Mouse (Mus musculus) neural tube, embryonic 12.5 days (tissue): ENCODE measurements around the gene Prune1. TPM values are rescaled to one million over a fixed set of nuclear protein-coding genes. Genes with fewer than 3 reads are reported as not detected.

Experiments used
- ATAC-seq: fragments of 200-750 bp; cut with Nextera tagmentation; 2 replicates; pipeline ENCODE4 v1.8.0; 2017; ENCODE audit warnings: low read depth, mild to moderate bottlenecking, moderate TSS enrichment, moderate library complexity; ENCODE audit not compliant: low FRiP score
- H3K27ac ChIP-seq: fragments of 300-500 bp; sonication (generic); 2 replicates; pipeline ENCODE4 v1.5.1; 2016
- H3K27me3 ChIP-seq: fragments of 300-500 bp; sonication (generic); replicated peaks from 2 replicates; pipeline ENCODE4 v1.6.1; 2016; ENCODE audit warnings: mild to moderate bottlenecking
- H3K36me3 ChIP-seq: fragments of 300-500 bp; sonication (generic); 2 replicates; pipeline ENCODE4 v1.6.1; 2016; ENCODE audit warnings: mild to moderate bottlenecking
- H3K4me1 ChIP-seq: fragments of 300-500 bp; sonication (generic); 2 replicates; pipeline ENCODE4 v1.6.1; 2016
- H3K4me2 ChIP-seq: fragments of 300-500 bp; sonication (generic); replicated peaks from 2 replicates; pipeline ENCODE4 v1.6.1; 2016; ENCODE audit warnings: mild to moderate bottlenecking
- H3K4me3 ChIP-seq: fragments of 300-500 bp; sonication (generic); 2 replicates; pipeline ENCODE4 v1.5.1; 2016
- H3K9ac ChIP-seq: fragments of 300-500 bp; sonication (generic); 2 replicates; pipeline ENCODE4 v1.6.1; 2016; ENCODE audit warnings: mild to moderate bottlenecking
- H3K9me3 ChIP-seq: fragments of 300-500 bp; sonication (generic); 2 replicates; pipeline ENCODE4 v1.6.1; 2016; ENCODE audit warnings: mild to moderate bottlenecking
- WGBS: fragments of 180-500 bp; shearing (Covaris S2); methylation state at CpG from one replicate; pipeline ENCODE4 v1.1.7; 2016; 5-methylcytosine and 5-hydroxymethylcytosine counted together
- polyA plus RNA-seq: library from polyadenylated mRNA; unstranded; fragments of >200 nt; fragmentation: Nextera tagmentation; extraction: Ambion mirVana; gene quantifications from 2 replicates; pipeline ENCODE4 v1.2.1, GENCODE M21; 2016

Prune1 gene
- polyA plus RNA-seq, 1 experiment from 2014 or later = 36.1 TPM

DNA sequence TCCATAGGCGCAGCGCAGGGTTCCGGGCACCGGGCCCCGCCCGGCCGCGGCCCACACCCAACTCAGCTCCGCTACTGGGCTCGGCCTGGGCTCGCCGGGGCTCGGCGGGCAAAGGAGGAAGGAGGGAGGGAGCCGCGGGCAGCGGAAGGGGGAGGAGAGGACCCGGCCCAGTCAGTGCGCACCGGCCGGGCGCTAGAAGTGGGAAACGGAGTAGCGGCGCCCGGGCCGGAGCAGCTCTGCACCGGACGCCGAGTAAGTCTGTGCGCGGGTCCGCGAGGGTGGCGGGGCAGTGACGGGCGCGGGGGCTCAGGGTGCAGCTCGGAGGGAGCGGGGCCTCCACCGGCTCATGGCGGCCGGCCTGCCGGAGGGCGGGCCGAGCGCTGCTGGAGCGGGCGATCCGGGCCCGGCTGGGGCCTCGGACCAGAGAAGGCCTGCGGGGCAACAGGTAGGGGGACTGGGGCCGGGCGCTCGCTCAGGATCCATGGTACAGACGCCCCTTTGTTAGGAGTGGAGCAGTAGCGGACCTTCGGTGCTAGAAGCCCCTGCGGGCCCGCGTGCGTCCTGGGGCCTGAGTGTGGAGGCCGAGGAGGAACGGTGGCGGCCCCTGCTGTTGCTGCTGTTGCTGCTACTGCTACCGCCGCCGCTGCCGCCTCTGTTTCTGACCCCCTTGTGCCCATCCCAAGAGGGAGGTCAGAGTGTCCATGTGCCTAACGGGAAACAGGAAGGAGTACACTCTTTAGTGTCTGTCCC is 33.4 kb upstream of the Prune1 start:
- ATAC-seq = peak; percentile 93
- Histone ChIP-seq H3K9ac (peak overlapping the region; percentile 93), H3K4me3 (peak overlapping the region; percentile 87), H3K27ac (peak overlapping the region; percentile 72), H3K4me2 (peak overlapping the region; percentile 76), H3K36me3 (peaks cover 5% of the 10 kb centered on the region), H3K4me1 (peaks cover 27% of the 10 kb centered on the region), H3K27me3 (no peaks in the 10 kb centered on the region), H3K9me3 (no peaks in the 10 kb centered on the region)
- whole genome bisulfite sequencing = under 1% methylated on average over 71 of the region's 71 CpGs

DNA sequence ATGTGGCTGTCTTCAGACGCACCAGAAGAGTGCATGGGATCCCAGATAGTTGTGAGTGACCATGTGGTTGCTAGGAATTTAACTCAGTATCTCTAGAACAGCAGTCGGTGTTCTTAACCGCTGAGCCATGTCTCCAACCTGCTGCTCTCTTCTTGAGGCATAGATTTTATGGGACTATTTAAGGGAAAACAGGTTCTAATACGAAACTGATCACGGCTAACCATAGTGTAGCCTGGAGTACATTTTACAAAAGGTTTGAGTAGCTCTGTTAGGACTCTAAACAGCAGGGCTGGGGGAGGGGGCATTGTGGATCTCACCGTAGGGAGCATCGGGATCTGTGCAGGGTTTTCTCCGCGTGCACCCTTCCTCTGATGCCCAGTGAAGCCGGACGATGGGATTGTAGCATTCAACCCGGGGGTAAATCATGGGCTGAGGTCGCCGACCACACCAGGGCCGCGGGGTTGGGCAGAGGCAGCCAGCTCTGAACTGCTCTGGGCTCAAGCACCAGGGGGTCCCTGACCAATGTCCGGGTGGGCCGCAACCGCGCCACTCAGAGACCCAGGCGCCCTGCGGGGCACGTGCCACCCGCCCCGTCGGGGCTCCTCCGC is 32.7 kb upstream of the Prune1 start, which contains the start of gene Cers2:
Gene Cers2, plus strand, starts transcription at position 306 of the 608 bp plus-strand sequence.
- Histone ChIP-seq H3K36me3 (no peaks in the 10 kb centered on the region; the same call in 1 of the 2 replicates), H3K4me2 (peak within 1 kb of the TSS; percentile 76), H3K9ac (peak within 1 kb of the TSS; percentile 93), H3K27ac (peak within 1 kb of the TSS; percentile 72), H3K4me3 (peak within 1 kb of the TSS; percentile 87), H3K4me1 (peaks cover 27% of the 10 kb centered on the region), H3K27me3 (no peaks in the 10 kb centered on the region), H3K9me3 (no peaks in the 10 kb centered on the region)
- 2% methylated on average over 27 of the region's 27 CpGs for WGBS
- no peak; the same call in 1 of the 2 replicates for ATAC-seq

DNA sequence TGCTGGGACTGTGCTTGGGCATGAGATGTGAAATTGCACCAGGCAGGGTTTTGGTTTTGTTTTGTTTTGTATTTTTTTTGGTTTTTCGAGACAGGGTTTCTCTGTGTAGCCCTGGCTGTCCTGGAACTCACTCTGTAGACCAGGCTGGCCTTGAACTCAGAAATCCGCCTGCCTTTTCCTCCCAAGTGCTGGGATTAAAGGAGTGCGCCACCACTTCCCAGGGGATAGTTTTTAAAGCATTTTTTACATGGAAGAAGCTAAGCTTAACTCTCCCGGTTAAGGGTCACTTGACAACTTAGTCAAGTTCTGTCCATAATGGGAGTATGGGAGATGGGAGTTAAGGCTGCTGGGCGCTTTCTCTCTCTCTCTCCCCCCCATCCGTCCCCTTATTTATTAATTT is 32.2 kb upstream of the Prune1 start:
- Histone ChIP-seq H3K36me3 (no peaks in the 10 kb centered on the region; the same call in 1 of the 2 replicates), H3K9ac (peak overlapping the region; percentile 93; the same call in 1 of the 2 replicates), H3K9me3 (no peaks in the 10 kb centered on the region), H3K4me1 (peaks cover 26% of the 10 kb centered on the region), H3K27me3 (no peaks in the 10 kb centered on the region), H3K4me2 (peak overlapping the region; percentile 76), H3K27ac (no peak overlapping the region), H3K4me3 (no peak overlapping the region)
- WGBS = 60% methylated on average over 6 of the region's 6 CpGs
- no peak for ATAC-seq

DNA sequence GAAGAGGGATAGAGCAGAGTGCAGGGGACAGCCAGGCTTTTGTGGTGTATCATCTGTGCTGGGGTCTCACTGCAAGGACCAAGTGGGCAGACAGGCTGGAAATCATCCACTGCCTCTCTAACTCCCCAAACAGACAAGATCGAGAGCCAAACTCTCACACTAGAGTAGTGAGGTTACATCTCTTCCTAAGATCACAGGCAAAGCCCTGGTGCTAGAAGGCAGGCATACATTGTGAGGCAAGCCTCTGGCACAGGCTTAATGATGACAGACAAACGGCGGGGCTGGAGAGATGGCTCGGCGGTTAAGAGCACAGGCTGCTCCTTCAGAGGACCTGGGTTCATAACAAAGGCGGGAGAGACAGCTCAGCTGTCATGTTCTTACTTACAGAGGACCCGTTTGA is 31.6 kb upstream of the Prune1 start:
- Histone ChIP-seq H3K9me3 (no peaks in the 10 kb centered on the region), H3K4me2 (0 out of 2 replicates have a peak overlapping the region, but pooled peaks have one; percentile 7), H3K4me1 (peaks cover 20% of the 10 kb centered on the region), H3K27ac (no peak overlapping the region), H3K4me3 (no peak overlapping the region), H3K36me3 (no peaks in the 10 kb centered on the region), H3K9ac (no peak overlapping the region), H3K27me3 (no peaks in the 10 kb centered on the region)
- ATAC-seq = no peak
- WGBS = 44% methylated on average over 7 of the region's 7 CpGs

DNA sequence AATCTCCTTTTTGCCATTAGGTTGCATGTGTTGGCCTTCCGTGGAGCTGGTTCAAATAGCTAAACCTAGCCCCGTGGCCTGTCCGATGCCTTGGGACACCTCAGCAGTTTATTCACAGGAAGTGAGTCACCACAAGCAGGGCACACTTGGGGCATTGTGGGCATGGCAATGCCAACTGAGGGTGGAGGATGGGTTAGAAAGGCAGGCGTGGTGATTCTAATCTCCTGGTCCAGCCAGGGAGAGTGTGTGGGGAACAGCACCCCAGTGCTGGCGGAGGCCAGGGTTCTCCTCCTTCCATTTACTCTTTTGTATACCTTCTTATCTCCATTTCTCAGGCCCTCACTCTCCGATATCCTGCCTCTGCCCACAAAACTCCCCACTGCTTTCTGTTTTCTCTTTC is 30.7 kb upstream of the Prune1 start:
- ATAC-seq = no peak
- H3K36me3 ChIP-seq = no peaks in the 10 kb centered on the region
- H3K9me3 ChIP-seq = no peaks in the 10 kb centered on the region
- H3K4me2 ChIP-seq = no peak overlapping the region
- 81% methylated on average over 6 of the region's 6 CpGs for WGBS
- H3K27ac ChIP-seq = no peak overlapping the region
- no peaks in the 10 kb centered on the region for H3K27me3 ChIP-seq
- H3K4me3 ChIP-seq = no peak overlapping the region
- peaks cover 17% of the 10 kb centered on the region for H3K4me1 ChIP-seq
- H3K9ac ChIP-seq = no peak overlapping the region

DNA sequence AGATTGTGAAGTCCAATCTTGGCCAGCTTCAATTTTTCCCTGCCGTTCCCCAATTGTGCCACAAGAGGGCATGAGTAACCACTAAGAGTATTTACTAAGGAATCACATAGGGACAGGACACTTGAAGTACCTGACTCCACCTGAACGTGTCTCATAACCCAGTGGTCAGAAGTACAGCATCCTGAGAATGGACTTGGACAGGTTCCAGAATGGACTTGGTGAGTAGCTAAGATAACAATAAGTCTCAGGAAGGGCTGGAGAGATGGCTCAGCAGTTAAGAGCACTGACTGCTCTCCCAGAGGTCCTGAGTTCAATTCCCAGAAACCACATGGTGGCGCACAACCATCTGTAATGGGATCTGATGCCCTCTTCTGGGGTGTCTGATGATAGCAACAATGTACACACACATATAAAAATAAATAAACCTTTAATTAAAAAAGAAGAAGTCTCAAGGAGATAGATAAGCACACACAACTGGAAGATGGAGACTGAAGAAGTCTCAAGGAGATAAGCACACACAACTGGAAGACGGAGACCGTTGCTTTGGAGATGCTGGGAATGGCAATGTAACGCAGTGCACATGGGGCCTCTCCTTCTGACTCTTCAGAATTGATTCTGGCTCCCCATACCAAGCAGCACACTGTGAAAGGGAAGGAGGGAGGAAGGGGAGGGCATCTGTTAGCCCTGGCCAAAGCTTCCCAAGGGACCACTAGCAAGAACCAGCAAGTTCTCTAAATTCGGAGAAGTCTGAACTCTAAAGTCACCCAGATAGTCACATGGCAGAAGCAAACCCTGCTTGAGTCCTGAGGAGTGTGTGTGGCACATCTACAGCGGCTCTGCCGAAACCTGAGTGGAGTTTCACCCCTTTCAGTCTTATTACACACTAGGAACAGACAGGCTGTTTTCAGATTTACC is 29.3 kb upstream of the Prune1 start:
- no peak overlapping the region for H3K9ac ChIP-seq
- H3K36me3 ChIP-seq = no peaks in the 10 kb centered on the region
- no peaks in the 10 kb centered on the region for H3K9me3 ChIP-seq
- H3K27me3 ChIP-seq = no peaks in the 10 kb centered on the region
- ATAC-seq = no peak
- no peak overlapping the region for H3K4me2 ChIP-seq
- H3K4me3 ChIP-seq = no peak overlapping the region
- no peak overlapping the region for H3K27ac ChIP-seq
- peaks cover 6% of the 10 kb centered on the region for H3K4me1 ChIP-seq
- WGBS = 70% methylated on average over 9 of the region's 9 CpGs

DNA sequence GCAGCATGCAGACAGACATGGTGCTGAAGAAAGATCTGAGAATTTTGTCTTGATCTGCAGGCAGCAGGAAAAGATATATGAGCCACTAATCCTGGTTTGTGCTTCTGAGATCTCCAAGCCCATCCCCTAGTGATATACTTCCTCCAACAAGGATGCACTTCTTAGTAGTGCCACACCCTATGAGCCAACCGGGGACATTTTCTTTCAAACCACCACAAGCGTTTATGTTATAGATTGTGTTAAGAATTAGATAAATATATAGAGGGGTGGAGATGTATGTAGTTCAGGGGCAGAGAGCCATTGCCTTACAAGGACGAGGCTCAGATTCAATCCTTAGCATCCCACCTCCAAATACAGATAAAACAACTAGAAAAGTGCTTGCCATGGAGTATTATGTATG is 28.6 kb upstream of the Prune1 start:
- WGBS = 68% methylated on average over 3 of the region's 3 CpGs
- Histone ChIP-seq H3K27me3 (no peaks in the 10 kb centered on the region), H3K9me3 (no peaks in the 10 kb centered on the region), H3K36me3 (0 out of 2 replicates have a peak, but pooled peaks cover 2% of the 10 kb centered on the region), H3K27ac (no peak overlapping the region), H3K4me1 (no peaks in the 10 kb centered on the region), H3K9ac (no peak overlapping the region), H3K4me3 (no peak overlapping the region), H3K4me2 (no peak overlapping the region)
- ATAC-seq = no peak

DNA sequence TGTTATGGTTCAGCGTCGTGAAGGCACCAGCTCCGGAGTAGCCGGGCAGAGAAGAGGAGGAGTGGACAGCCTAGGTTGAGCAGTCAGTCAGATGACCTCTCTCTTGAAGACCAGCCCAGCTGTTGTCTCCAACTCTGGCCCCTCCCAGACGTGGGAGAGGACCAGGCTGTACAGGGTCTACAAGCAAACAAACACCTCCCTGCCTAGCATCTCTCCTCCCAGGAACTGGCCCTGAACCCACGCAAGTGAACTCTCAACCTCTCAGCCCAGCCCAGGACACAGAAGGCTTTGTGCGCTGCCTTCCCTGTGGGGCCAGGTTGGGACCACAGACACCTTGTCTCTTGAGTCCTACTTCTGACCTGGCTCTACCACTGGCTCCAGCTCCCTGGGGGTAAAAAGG is 25.2 kb upstream of the Prune1 start, which contains the start of gene Anxa9:
Gene Anxa9, minus strand, starts transcription at position 77 of the 400 bp plus-strand sequence.
- H3K36me3 ChIP-seq = 0 out of 2 replicates have a peak, but pooled peaks cover 2% of the 10 kb centered on the region
- WGBS = 70% methylated on average over 7 of the region's 7 CpGs
- no peaks in the 10 kb centered on the region for H3K4me1 ChIP-seq
- no peak within 1 kb of the TSS for H3K9ac ChIP-seq
- no peaks in the 10 kb centered on the region for H3K9me3 ChIP-seq
- H3K4me3 ChIP-seq = no peak within 1 kb of the TSS
- ATAC-seq = no peak
- no peaks in the 10 kb centered on the region for H3K27me3 ChIP-seq
- H3K4me2 ChIP-seq = no peak within 1 kb of the TSS
- no peak within 1 kb of the TSS for H3K27ac ChIP-seq

DNA sequence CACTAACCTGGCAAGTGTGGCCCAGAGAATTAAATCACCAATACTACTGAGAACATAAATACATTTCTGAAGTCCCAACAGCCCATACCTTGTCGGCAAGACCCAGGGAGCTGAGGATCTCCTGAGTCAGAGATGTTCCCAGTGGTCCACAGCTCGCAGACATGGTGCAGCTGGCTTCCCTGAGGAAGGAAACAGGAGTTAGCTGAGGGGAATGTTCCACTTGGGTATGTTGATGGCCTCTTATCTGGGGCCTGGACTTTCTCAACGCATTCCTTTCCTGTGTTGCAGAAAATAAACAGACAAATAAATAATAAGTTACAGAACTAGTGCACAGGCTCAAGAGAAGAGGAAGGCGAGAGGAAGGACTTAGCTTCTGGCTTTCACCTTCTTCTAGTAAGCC is 24.4 kb upstream of the Prune1 start:
- no peaks in the 10 kb centered on the region for H3K27me3 ChIP-seq
- no peak for ATAC-seq
- H3K27ac ChIP-seq = no peak overlapping the region
- H3K36me3 ChIP-seq = 0 out of 2 replicates have a peak, but pooled peaks cover 2% of the 10 kb centered on the region
- H3K4me2 ChIP-seq = no peak overlapping the region
- 87% methylated on average over 4 of the region's 4 CpGs for WGBS
- no peaks in the 10 kb centered on the region for H3K4me1 ChIP-seq
- H3K9me3 ChIP-seq = no peaks in the 10 kb centered on the region
- no peak overlapping the region for H3K9ac ChIP-seq
- H3K4me3 ChIP-seq = no peak overlapping the region

DNA sequence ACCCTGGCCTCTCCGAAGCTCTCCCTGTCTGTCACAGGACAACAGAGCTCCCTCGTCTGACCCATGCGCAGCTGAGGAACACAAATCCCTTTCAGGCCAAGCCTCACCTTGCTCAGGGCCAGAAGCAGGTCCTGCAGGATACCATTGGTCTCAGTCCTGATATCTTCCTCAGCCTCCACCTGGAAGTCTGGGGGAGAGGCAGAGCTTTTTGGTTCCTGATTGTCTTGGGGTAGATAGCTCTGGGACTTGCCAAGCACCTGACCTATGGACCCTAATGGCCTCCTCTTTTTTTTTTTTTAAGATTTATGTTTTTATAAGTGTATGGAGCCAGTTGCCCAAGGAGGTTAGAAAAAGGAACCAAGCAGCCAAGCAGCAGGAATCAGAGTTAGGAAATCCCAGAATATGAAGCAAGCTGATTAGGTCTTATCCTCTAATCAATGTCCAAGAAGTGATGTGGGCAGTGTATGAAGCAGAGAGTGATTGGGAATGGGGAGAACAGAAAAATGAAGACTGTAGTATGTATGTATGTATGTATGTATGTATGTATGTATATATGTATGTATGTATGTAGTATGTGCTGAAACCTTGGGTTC is 19.4 kb upstream of the Prune1 start:
- H3K27ac ChIP-seq = no peak overlapping the region
- ATAC-seq = no peak

DNA sequence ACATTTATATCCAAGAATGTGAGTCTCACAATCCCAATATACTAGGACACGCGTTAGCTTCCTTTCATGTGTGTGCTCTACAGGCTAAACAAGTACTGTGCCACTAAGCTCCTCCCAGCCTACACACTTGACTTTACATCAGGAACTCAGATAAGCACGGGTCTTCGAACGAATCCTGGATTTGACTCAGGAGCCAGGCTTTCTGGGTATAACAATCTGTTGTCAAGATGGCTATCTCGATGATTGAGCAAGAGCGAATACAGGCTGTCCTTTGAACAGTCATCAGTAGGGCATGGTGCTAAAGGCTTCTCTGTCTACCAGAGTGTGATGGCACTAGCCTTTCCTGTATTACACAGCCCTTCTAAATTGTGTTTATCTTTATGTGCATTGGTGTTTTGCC is 16.1 kb upstream of the Prune1 start:
- H3K27ac ChIP-seq = no peak overlapping the region

More for the DNA sequence above, 19.4 kb upstream of the Prune1 start:
- Histone ChIP-seq H3K4me2 (no peak overlapping the region), H3K9me3 (no peaks in the 10 kb centered on the region), H3K36me3 (peaks cover 15% of the 10 kb centered on the region), H3K27me3 (no peaks in the 10 kb centered on the region), H3K9ac (no peak overlapping the region), H3K4me1 (no peaks in the 10 kb centered on the region), H3K4me3 (no peak overlapping the region)
- WGBS = 87% methylated on average over 3 of the region's 3 CpGs

More for the DNA sequence above, 16.1 kb upstream of the Prune1 start:
- Histone ChIP-seq H3K4me2 (no peak overlapping the region), H3K4me3 (no peak overlapping the region), H3K36me3 (peaks cover 43% of the 10 kb centered on the region), H3K27me3 (no peaks in the 10 kb centered on the region), H3K9ac (no peak overlapping the region), H3K4me1 (no peaks in the 10 kb centered on the region), H3K9me3 (no peaks in the 10 kb centered on the region)
- ATAC-seq = no peak
- WGBS = 94% methylated on average over 7 of the region's 7 CpGs
